Mouse (Mus musculus): ENCODE measurements at regions not wholly inside any gene's neighbourhood (a gene's known extent, or its start where the extent isn't known, plus 50 kb on each side); places are given as distances from the start of the nearest gene placed in this dataset.

DNA sequence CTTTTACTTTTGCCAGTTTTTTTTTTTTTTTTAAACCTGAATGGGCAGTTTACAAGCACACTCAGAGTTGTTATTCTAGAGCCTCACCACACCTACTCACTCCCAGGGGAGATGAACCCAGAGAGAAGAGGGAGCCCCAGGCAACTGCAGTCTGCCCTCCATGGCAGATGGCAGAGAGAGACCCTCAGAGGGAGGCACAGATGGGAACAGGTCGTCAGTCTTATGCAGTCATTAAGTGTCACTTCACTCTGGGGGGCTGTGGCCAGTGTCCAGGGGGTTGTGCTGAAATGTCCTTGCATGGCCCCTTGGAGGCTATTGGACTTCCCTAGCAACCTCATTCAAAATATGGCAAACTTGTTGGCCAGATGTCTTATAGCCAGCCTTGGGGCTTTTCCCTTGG, 101.3 kb upstream of the Pcdh8 start:
- no peak for TF ChIP-seq CTCF (conservative IDR thresholded peaks at IDR 0.05 in 1 of 2, IDR thresholded peaks at IDR 0.05 in 1 of 2; ENCODE audit: low read depth in 2 of 2, low read length in 2 of 2)
- no peak for TF ChIP-seq POLR2AphosphoS2 (IDR thresholded peaks at IDR 0.05; ENCODE audit: low read depth, low read length)

Data from CH12.LX (cell line).